7 mouse cellular contexts compared by ENCODE assay signal in genomic region chr10:80880131-80880641, GRCm38 (mm10). TPM values are rescaled to one million over a fixed set of nuclear protein-coding genes. Genes with fewer than 3 reads are reported as not detected.
DNase-seq lines count a peak whose midpoint lies in the region; ATAC-seq and TF ChIP-seq lines count a peak whose summit lies in the region.

No protein-coding gene starts in this region.

- no peak overlapping the region for H3K4me2 ChIP-seq in kidney, postnatal 0 days (ENCODE audit: low read length)
- no peak overlapping the region for H3K4me2 ChIP-seq in lung, embryonic 14.5 days

- H3K9me3 ChIP-seq in kidney, postnatal 0 days (replicated peaks; ENCODE audit: low read length) = no peaks in the 10 kb centered on the region
- H3K9me3 ChIP-seq in lung, embryonic 14.5 days (ENCODE audit: low read depth, low read length) = no peaks in the 10 kb centered on the region

- no peak overlapping the region for H3K9ac ChIP-seq in kidney, postnatal 0 days (ENCODE audit: low read depth, low read length)
- no peak overlapping the region for H3K9ac ChIP-seq in lung, embryonic 14.5 days

- no peak for ATAC-seq in kidney, postnatal 0 days (replicated peaks; ENCODE audit: low FRiP score, low read depth)
- ATAC-seq in lung, embryonic 14.5 days (ENCODE audit: insufficient read depth) = peak; percentile 62; the same call in 1 of the 2 replicates

- no peak overlapping the region for H3K27ac ChIP-seq in kidney, postnatal 0 days
- H3K27ac ChIP-seq in lung, embryonic 14.5 days (ENCODE audit: low read depth) = no peak overlapping the region

- intact Hi-C loops in gastrocnemius, postnatal 14 days (cut with DNase I; ENCODE audit: low total_unique reads) = no loop called here

- no peaks in the 10 kb centered on the region for H3K4me1 ChIP-seq in kidney, postnatal 0 days (replicated peaks; ENCODE audit: insufficient read depth, low read length)
- no peaks in the 10 kb centered on the region for H3K4me1 ChIP-seq in lung, embryonic 14.5 days (ENCODE audit: insufficient read depth)

- peak; percentile 81 for DNase-seq in A20 (ENCODE audit: low read depth, low spot score)
- DNase-seq in CD4-positive helper T cell, adult 2 months (ENCODE audit: low read depth, low spot score) = peak; percentile 69
- DNase-seq in c-Kit-negative CD71-positive TER-119-positive erythroid progenitor cells, embryonic 14.5 days (ENCODE audit: low read depth, low spot score) = peak; percentile 83
- DNase-seq in gastrocnemius, postnatal 14 days = peak; percentile 60
- DNase-seq in kidney, postnatal 0 days (ENCODE audit: low spot score) = peak; percentile 78
- peak; percentile 83 for DNase-seq in lung, embryonic 14.5 days
- peak; percentile 57 for DNase-seq in retina, postnatal 7 days (ENCODE audit: low read depth, low spot score)

- no peak overlapping the region for H3K4me3 ChIP-seq in kidney, postnatal 0 days (replicated peaks; ENCODE audit: low read depth, low read length)
- H3K4me3 ChIP-seq in lung, embryonic 14.5 days (ENCODE audit: low read depth, low read length) = no peak overlapping the region

- H3K27me3 ChIP-seq in kidney, postnatal 0 days (ENCODE audit: insufficient read depth, low read length) = no peaks in the 10 kb centered on the region
- no peaks in the 10 kb centered on the region for H3K27me3 ChIP-seq in lung, embryonic 14.5 days (ENCODE audit: insufficient read depth, low read length)

- TF ChIP-seq CTCF in kidney, postnatal 0 days (IDR thresholded peaks at IDR 0.05; ENCODE audit: low read depth) = peak; percentile 89
- peak; percentile 93 for TF ChIP-seq CTCF in lung, embryonic 14.5 days (IDR thresholded peaks at IDR 0.05; ENCODE audit: low read depth)

- 20% methylated on average over 5 of the region's 5 CpGs for WGBS in kidney, postnatal 0 days
- WGBS in lung, embryonic 14.5 days = 11% methylated on average over 5 of the region's 5 CpGs

- no peaks in the 10 kb centered on the region for H3K36me3 ChIP-seq in kidney, postnatal 0 days (ENCODE audit: insufficient read depth, low read length)
- H3K36me3 ChIP-seq in lung, embryonic 14.5 days (ENCODE audit: insufficient read depth) = no peaks in the 10 kb centered on the region

RNA-seq across cellular contexts. Expression of gene Tmprss9, which starts 8.5 kb away (rescaled TPM):
- under 1 TPM in 1 of 2 experiments, not detected in 1; 0.06 TPM for total RNA-seq in gastrocnemius, postnatal 14 days (2021)
- polyA plus RNA-seq in kidney, postnatal 0 days (2015; fragmentation: Nextera tagmentation; extraction: Ambion mirVana) = 0.04 TPM in 1 of 2 replicates, not detected in the other
- polyA plus RNA-seq in lung, embryonic 14.5 days (2014; fragmentation: Nextera tagmentation; extraction: Ambion mirVana) = 0.05 TPM in 1 of 2 replicates, not detected in the other

RNA-seq across cellular contexts. Expression of gene Timm13, which starts 20.6 kb away (rescaled TPM):
- total RNA-seq in gastrocnemius, postnatal 14 days (2021) = 100 to 1,000 TPM; 114 to 125 TPM
- 434 and 437 TPM in 2 replicates for polyA plus RNA-seq in kidney, postnatal 0 days (2015; fragmentation: Nextera tagmentation; extraction: Ambion mirVana)
- 315 and 321 TPM in 2 replicates for polyA plus RNA-seq in lung, embryonic 14.5 days (2014; fragmentation: Nextera tagmentation; extraction: Ambion mirVana)

RNA-seq across cellular contexts. Expression of gene Sppl2b, which starts 25.1 kb away (rescaled TPM):
- total RNA-seq in gastrocnemius, postnatal 14 days (2021) = 10 to 100 TPM; 24.0 to 28.1 TPM
- 34.3 and 36.1 TPM in 2 replicates for polyA plus RNA-seq in kidney, postnatal 0 days (2015; fragmentation: Nextera tagmentation; extraction: Ambion mirVana)
- polyA plus RNA-seq in lung, embryonic 14.5 days (2014; fragmentation: Nextera tagmentation; extraction: Ambion mirVana) = 32.3 and 38.7 TPM in 2 replicates

RNA-seq across cellular contexts. Expression of gene Lsm7, which starts 25.2 kb away (rescaled TPM):
- 10 to 100 TPM; 24.5 to 27.7 TPM for total RNA-seq in gastrocnemius, postnatal 14 days (2021)
- 269 and 270 TPM in 2 replicates for polyA plus RNA-seq in kidney, postnatal 0 days (2015; fragmentation: Nextera tagmentation; extraction: Ambion mirVana)
- 334 and 337 TPM in 2 replicates for polyA plus RNA-seq in lung, embryonic 14.5 days (2014; fragmentation: Nextera tagmentation; extraction: Ambion mirVana)

RNA-seq across cellular contexts. Expression of gene Lingo3, which starts 36.3 kb away (rescaled TPM):
- 10 to 100 TPM; 11.3 to 24.5 TPM for total RNA-seq in gastrocnemius, postnatal 14 days (2021)
- polyA plus RNA-seq in kidney, postnatal 0 days (2015; fragmentation: Nextera tagmentation; extraction: Ambion mirVana) = 0.61 and 0.89 TPM in 2 replicates
- 0.05 and 0.17 TPM in 2 replicates for polyA plus RNA-seq in lung, embryonic 14.5 days (2014; fragmentation: Nextera tagmentation; extraction: Ambion mirVana)
